Mouse (Mus musculus): ENCODE data around the gene Sowaha. TPM values are rescaled to one million over a fixed set of nuclear protein-coding genes. Genes with fewer than 3 reads are reported as not detected.

The Sowaha gene
- total and polyA plus RNA-seq, 2 experiments from 2014 or later = 0.08 TPM; not detected in 1

GRCm38 (mm10) chr11:53478383-53479170, 1.5 kb downstream of the Sowaha start:
- peak overlapping the region; percentile 38; the same call in 1 of the 2 replicates for H3K9ac ChIP-seq (replicated peaks; ENCODE audit: low read depth, low read length)
- H3K27ac ChIP-seq (ENCODE audit: low read depth) = no peak overlapping the region

GRCm38 (mm10) chr11:53477833-53478232, 2.2 kb downstream of the Sowaha start:
- Histone ChIP-seq H3K9ac (replicated peaks; ENCODE audit: low read depth, low read length) (no peak overlapping the region), H3K27me3 (ENCODE audit: control insufficient read depth, insufficient read depth, low read length) (peaks cover 59% of the 10 kb centered on the region), H3K4me1 (ENCODE audit: control insufficient read depth, insufficient read depth) (0 out of 2 replicates have a peak, but pooled peaks cover 10% of the 10 kb centered on the region), H3K4me2 (ENCODE audit: low read depth, low read length) (no peak overlapping the region), H3K27ac (ENCODE audit: low read depth) (no peak overlapping the region), H3K4me3 (ENCODE audit: low read depth, low read length) (no peak overlapping the region; the same call in 1 of the 2 replicates), H3K9me3 (replicated peaks; ENCODE audit: control insufficient read depth, low read length) (no peaks in the 10 kb centered on the region), H3K36me3 (replicated peaks; ENCODE audit: control insufficient read depth, insufficient read depth, low read length) (no peaks in the 10 kb centered on the region)
- DNase-seq (ENCODE audit: low spot score) (no peak), ATAC-seq (ENCODE audit: insufficient read depth, low read depth) (no peak)
- TF ChIP-seq CTCF (IDR thresholded peaks at IDR 0.05; ENCODE audit: low read depth) (no peak), EP300 (IDR thresholded peaks at IDR 0.05; ENCODE audit: low read depth) (no peak)
- 79% methylated on average over 7 of the region's 7 CpGs for WGBS

More at GRCm38 (mm10) chr11:53478383-53479170, 1.5 kb downstream of the Sowaha start:
- Histone ChIP-seq H3K4me1 (ENCODE audit: control insufficient read depth, insufficient read depth) (0 out of 2 replicates have a peak, but pooled peaks cover 10% of the 10 kb centered on the region), H3K36me3 (replicated peaks; ENCODE audit: control insufficient read depth, insufficient read depth, low read length) (no peaks in the 10 kb centered on the region), H3K4me3 (ENCODE audit: low read depth, low read length) (peak overlapping the region; percentile 58), H3K4me2 (ENCODE audit: low read depth, low read length) (peak overlapping the region; percentile 89), H3K27me3 (ENCODE audit: control insufficient read depth, insufficient read depth, low read length) (peaks cover 54% of the 10 kb centered on the region), H3K9me3 (replicated peaks; ENCODE audit: control insufficient read depth, low read length) (no peaks in the 10 kb centered on the region)
- DNase-seq (ENCODE audit: low spot score) (no peak), ATAC-seq (ENCODE audit: insufficient read depth, low read depth) (peak; percentile 27; the same call in 1 of the 2 replicates)
- 7% methylated on average over 79 of the region's 79 CpGs for WGBS
- TF ChIP-seq EP300 (IDR thresholded peaks at IDR 0.05; ENCODE audit: low read depth) (no peak), CTCF (IDR thresholded peaks at IDR 0.05; ENCODE audit: low read depth) (no peak)

- TF ChIP-seq EP300 (IDR thresholded peaks at IDR 0.05; ENCODE audit: low read depth) (no peak), CTCF (IDR thresholded peaks at IDR 0.05; ENCODE audit: low read depth) (no peak)
- Histone ChIP-seq H3K27me3 (ENCODE audit: control insufficient read depth, insufficient read depth, low read length) (peaks cover 69% of the 10 kb centered on the region), H3K4me3 (ENCODE audit: low read depth, low read length) (no peak overlapping the region), H3K9me3 (replicated peaks; ENCODE audit: control insufficient read depth, low read length) (no peaks in the 10 kb centered on the region), H3K4me2 (ENCODE audit: low read depth, low read length) (no peak overlapping the region), H3K36me3 (replicated peaks; ENCODE audit: control insufficient read depth, insufficient read depth, low read length) (no peaks in the 10 kb centered on the region), H3K4me1 (ENCODE audit: control insufficient read depth, insufficient read depth) (0 out of 2 replicates have a peak, but pooled peaks cover 10% of the 10 kb centered on the region), H3K27ac (ENCODE audit: low read depth) (no peak overlapping the region), H3K9ac (replicated peaks; ENCODE audit: low read depth, low read length) (no peak overlapping the region)
- no peak for DNase-seq (ENCODE audit: low spot score)
- ATAC-seq (ENCODE audit: insufficient read depth, low read depth) = no peak
- 30% methylated on average over 8 of the region's 8 CpGs for WGBS
Measured at GRCm38 (mm10) chr11:53475620-53476019, 4.5 kb downstream of the Sowaha start.

GRCm38 (mm10) chr11:53472709-53473108, 7.4 kb downstream of the Sowaha start:
- no peak for DNase-seq (ENCODE audit: low spot score)
- H3K9me3 ChIP-seq (replicated peaks; ENCODE audit: control insufficient read depth, low read length) = no peaks in the 10 kb centered on the region
- no peak overlapping the region for H3K4me3 ChIP-seq (ENCODE audit: low read depth, low read length)
- 78% methylated on average over 3 of the region's 3 CpGs for WGBS
- H3K27ac ChIP-seq (ENCODE audit: low read depth) = no peak overlapping the region
- no peak overlapping the region for H3K4me2 ChIP-seq (ENCODE audit: low read depth, low read length)
- peaks cover 47% of the 10 kb centered on the region for H3K27me3 ChIP-seq (ENCODE audit: control insufficient read depth, insufficient read depth, low read length)
- H3K36me3 ChIP-seq (replicated peaks; ENCODE audit: control insufficient read depth, insufficient read depth, low read length) = no peaks in the 10 kb centered on the region
- H3K9ac ChIP-seq (replicated peaks; ENCODE audit: low read depth, low read length) = no peak overlapping the region
- ATAC-seq (ENCODE audit: insufficient read depth, low read depth) = no peak
- no peaks in the 10 kb centered on the region for H3K4me1 ChIP-seq (ENCODE audit: control insufficient read depth, insufficient read depth)
- TF ChIP-seq EP300 (IDR thresholded peaks at IDR 0.05; ENCODE audit: low read depth) = no peak
- no peak for TF ChIP-seq CTCF (IDR thresholded peaks at IDR 0.05; ENCODE audit: low read depth)

GRCm38 (mm10) chr11:53469968-53470695, 9.9 kb downstream of the Sowaha start, which contains the start of gene Gm9837:
Gm9837 (minus strand) TSS chr11:53470479.
- no peaks in the 10 kb centered on the region for H3K36me3 ChIP-seq (replicated peaks; ENCODE audit: control insufficient read depth, insufficient read depth, low read length)
- DNase-seq (ENCODE audit: low spot score) (peak; percentile 79), ATAC-seq (ENCODE audit: insufficient read depth, low read depth) (peak; percentile 85)
- H3K9me3 ChIP-seq (replicated peaks; ENCODE audit: control insufficient read depth, low read length) = no peaks in the 10 kb centered on the region
- 2% methylated on average over 29 of the region's 29 CpGs for WGBS
- no peaks in the 10 kb centered on the region for H3K4me1 ChIP-seq (ENCODE audit: control insufficient read depth, insufficient read depth)
- peak within 1 kb of the TSS; percentile 50 for H3K4me2 ChIP-seq (ENCODE audit: low read depth, low read length)
- no peak within 1 kb of the TSS for H3K27ac ChIP-seq (ENCODE audit: low read depth)
- no peak within 1 kb of the TSS; the same call in 1 of the 2 replicates for H3K9ac ChIP-seq (replicated peaks; ENCODE audit: low read depth, low read length)
- peak within 1 kb of the TSS; percentile 2; the same call in 1 of the 2 replicates for H3K4me3 ChIP-seq (ENCODE audit: low read depth, low read length)
- TF ChIP-seq CTCF (IDR thresholded peaks at IDR 0.05; ENCODE audit: low read depth) = peak; percentile 90
- no peak for TF ChIP-seq EP300 (IDR thresholded peaks at IDR 0.05; ENCODE audit: low read depth)
- H3K27me3 ChIP-seq (ENCODE audit: control insufficient read depth, insufficient read depth, low read length) = peaks cover 47% of the 10 kb centered on the region

All from heart, postnatal 0 days (tissue).